Mouse (Mus musculus): ENCODE measurements around the gene Mixl1. TPM values are rescaled to one million over a fixed set of nuclear protein-coding genes. Genes with fewer than 3 reads are reported as not detected.

Mixl1 gene
- not detected in 2 replicates for polyA plus RNA-seq (2015; fragmentation: Nextera tagmentation; extraction: Ambion mirVana)

GRCm38 (mm10) chr1:180696626-180697352, at the start of gene Mixl1:
Mixl1 (minus strand) TSS chr1:180697034.
- no peaks in the 10 kb centered on the region for H3K9me3 ChIP-seq (ENCODE audit: control insufficient read depth, low read length)
- peaks cover 4% of the 10 kb centered on the region; the same call in 1 of the 2 replicates for H3K4me1 ChIP-seq (ENCODE audit: control insufficient read depth, insufficient read depth, low read depth, low read length)
- no peaks in the 10 kb centered on the region for H3K36me3 ChIP-seq (ENCODE audit: control insufficient read depth, insufficient read depth, low read length)
- peak within 1 kb of the TSS; percentile 41 for H3K9ac ChIP-seq (ENCODE audit: low read depth, low read length)
- peak within 1 kb of the TSS; percentile 49 for H3K4me2 ChIP-seq (ENCODE audit: low read length)
- no peak for ATAC-seq
- under 1% methylated on average over 79 of the region's 79 CpGs for WGBS
- peak within 1 kb of the TSS; percentile 43 for H3K4me3 ChIP-seq (ENCODE audit: low read length)
- peaks cover 35% of the 10 kb centered on the region for H3K27me3 ChIP-seq (replicated peaks; ENCODE audit: control insufficient read depth, insufficient read depth, low read length)
- no peak within 1 kb of the TSS for H3K27ac ChIP-seq (ENCODE audit: low read depth, low read length)

- Histone ChIP-seq H3K4me3 (ENCODE audit: low read length) (no peak overlapping the region), H3K36me3 (ENCODE audit: control insufficient read depth, insufficient read depth, low read length) (peaks cover under 1% of the 10 kb centered on the region; the same call in 1 of the 2 replicates), H3K27me3 (replicated peaks; ENCODE audit: control insufficient read depth, insufficient read depth, low read length) (no peaks in the 10 kb centered on the region), H3K4me2 (ENCODE audit: low read length) (no peak overlapping the region), H3K9me3 (ENCODE audit: control insufficient read depth, low read length) (no peaks in the 10 kb centered on the region), H3K4me1 (ENCODE audit: control insufficient read depth, insufficient read depth, low read depth, low read length) (peaks cover 26% of the 10 kb centered on the region), H3K9ac (ENCODE audit: low read depth, low read length) (no peak overlapping the region), H3K27ac (ENCODE audit: low read depth, low read length) (no peak overlapping the region)
- ATAC-seq = no peak
- 95% methylated on average over 3 of the region's 3 CpGs for WGBS
Observed at GRCm38 (mm10) chr1:180729231-180729630, 32.4 kb upstream of the Mixl1 start.

GRCm38 (mm10) chr1:180726183-180726582, 29.3 kb upstream of the Mixl1 start:
- Histone ChIP-seq H3K9ac (ENCODE audit: low read depth, low read length) (peak overlapping the region; percentile 99), H3K4me3 (ENCODE audit: low read length) (peak overlapping the region; percentile 100), H3K36me3 (ENCODE audit: control insufficient read depth, insufficient read depth, low read length) (no peaks in the 10 kb centered on the region), H3K4me1 (ENCODE audit: control insufficient read depth, insufficient read depth, low read depth, low read length) (peaks cover 26% of the 10 kb centered on the region), H3K4me2 (ENCODE audit: low read length) (peak overlapping the region; percentile 88), H3K9me3 (ENCODE audit: control insufficient read depth, low read length) (no peaks in the 10 kb centered on the region), H3K27me3 (replicated peaks; ENCODE audit: control insufficient read depth, insufficient read depth, low read length) (no peaks in the 10 kb centered on the region), H3K27ac (ENCODE audit: low read depth, low read length) (peak overlapping the region; percentile 91)
- ATAC-seq = peak; percentile 77
- WGBS = 0% methylated on average over 25 of the region's 42 CpGs

- H3K4me1 ChIP-seq (ENCODE audit: control insufficient read depth, insufficient read depth, low read depth, low read length) = peaks cover 26% of the 10 kb centered on the region
- no peaks in the 10 kb centered on the region for H3K9me3 ChIP-seq (ENCODE audit: control insufficient read depth, low read length)
- H3K4me2 ChIP-seq (ENCODE audit: low read length) = peak within 1 kb of the TSS; percentile 88
- H3K9ac ChIP-seq (ENCODE audit: low read depth, low read length) = peak within 1 kb of the TSS; percentile 99
- H3K4me3 ChIP-seq (ENCODE audit: low read length) = peak within 1 kb of the TSS; percentile 100
- no peaks in the 10 kb centered on the region for H3K27me3 ChIP-seq (replicated peaks; ENCODE audit: control insufficient read depth, insufficient read depth, low read length)
- peak within 1 kb of the TSS; percentile 91 for H3K27ac ChIP-seq (ENCODE audit: low read depth, low read length)
- WGBS = 0% methylated on average over 48 of the region's 52 CpGs
- H3K36me3 ChIP-seq (ENCODE audit: control insufficient read depth, insufficient read depth, low read length) = no peaks in the 10 kb centered on the region
- ATAC-seq = peak; percentile 97
Observed at GRCm38 (mm10) chr1:180725704-180726179, 28.9 kb upstream of the Mixl1 start, which contains the start of gene Acbd3. Acbd3 (plus strand) TSS chr1:180726043.

GRCm38 (mm10) chr1:180723701-180724238, 26.9 kb upstream of the Mixl1 start:
- H3K4me3 ChIP-seq (ENCODE audit: low read length) = no peak overlapping the region
- H3K4me2 ChIP-seq (ENCODE audit: low read length) = no peak overlapping the region
- no peaks in the 10 kb centered on the region for H3K27me3 ChIP-seq (replicated peaks; ENCODE audit: control insufficient read depth, insufficient read depth, low read length)
- no peaks in the 10 kb centered on the region for H3K9me3 ChIP-seq (ENCODE audit: control insufficient read depth, low read length)
- no peak overlapping the region for H3K27ac ChIP-seq (ENCODE audit: low read depth, low read length)
- no peak for ATAC-seq
- H3K9ac ChIP-seq (ENCODE audit: low read depth, low read length) = no peak overlapping the region
- no peaks in the 10 kb centered on the region for H3K36me3 ChIP-seq (ENCODE audit: control insufficient read depth, insufficient read depth, low read length)
- H3K4me1 ChIP-seq (ENCODE audit: control insufficient read depth, insufficient read depth, low read depth, low read length) = peaks cover 19% of the 10 kb centered on the region
- 64% methylated on average over 1 of the region's 1 CpGs for WGBS

- H3K4me1 ChIP-seq (ENCODE audit: control insufficient read depth, insufficient read depth, low read depth, low read length) = peaks cover 12% of the 10 kb centered on the region
- no peaks in the 10 kb centered on the region for H3K27me3 ChIP-seq (replicated peaks; ENCODE audit: control insufficient read depth, insufficient read depth, low read length)
- no peak overlapping the region for H3K27ac ChIP-seq (ENCODE audit: low read depth, low read length)
- H3K9me3 ChIP-seq (ENCODE audit: control insufficient read depth, low read length) = no peaks in the 10 kb centered on the region
- ATAC-seq = no peak
- no peaks in the 10 kb centered on the region for H3K36me3 ChIP-seq (ENCODE audit: control insufficient read depth, insufficient read depth, low read length)
- no peak overlapping the region for H3K4me2 ChIP-seq (ENCODE audit: low read length)
- H3K9ac ChIP-seq (ENCODE audit: low read depth, low read length) = no peak overlapping the region
- WGBS = 48% methylated on average over 1 of the region's 1 CpGs
- H3K4me3 ChIP-seq (ENCODE audit: low read length) = no peak overlapping the region
Observed at GRCm38 (mm10) chr1:180722608-180723007, 25.8 kb upstream of the Mixl1 start.

GRCm38 (mm10) chr1:180719951-180720689, 23.3 kb upstream of the Mixl1 start:
- no peaks in the 10 kb centered on the region for H3K36me3 ChIP-seq (ENCODE audit: control insufficient read depth, insufficient read depth, low read length)
- WGBS = 48% methylated on average over 5 of the region's 5 CpGs
- H3K27me3 ChIP-seq (replicated peaks; ENCODE audit: control insufficient read depth, insufficient read depth, low read length) = no peaks in the 10 kb centered on the region
- no peak overlapping the region for H3K4me2 ChIP-seq (ENCODE audit: low read length)
- H3K9ac ChIP-seq (ENCODE audit: low read depth, low read length) = no peak overlapping the region
- H3K9me3 ChIP-seq (ENCODE audit: control insufficient read depth, low read length) = no peaks in the 10 kb centered on the region
- no peak overlapping the region for H3K27ac ChIP-seq (ENCODE audit: low read depth, low read length)
- H3K4me1 ChIP-seq (ENCODE audit: control insufficient read depth, insufficient read depth, low read depth, low read length) = peaks cover 2% of the 10 kb centered on the region; the same call in 1 of the 2 replicates
- ATAC-seq = no peak
- no peak overlapping the region for H3K4me3 ChIP-seq (ENCODE audit: low read length)

- H3K4me3 ChIP-seq (ENCODE audit: low read length) = no peak overlapping the region
- H3K4me2 ChIP-seq (ENCODE audit: low read length) = no peak overlapping the region
- H3K36me3 ChIP-seq (ENCODE audit: control insufficient read depth, insufficient read depth, low read length) = no peaks in the 10 kb centered on the region
- 88% methylated on average over 6 of the region's 6 CpGs for WGBS
- H3K9ac ChIP-seq (ENCODE audit: low read depth, low read length) = no peak overlapping the region
- no peaks in the 10 kb centered on the region for H3K9me3 ChIP-seq (ENCODE audit: control insufficient read depth, low read length)
- no peaks in the 10 kb centered on the region for H3K4me1 ChIP-seq (ENCODE audit: control insufficient read depth, insufficient read depth, low read depth, low read length)
- no peaks in the 10 kb centered on the region for H3K27me3 ChIP-seq (replicated peaks; ENCODE audit: control insufficient read depth, insufficient read depth, low read length)
- no peak overlapping the region for H3K27ac ChIP-seq (ENCODE audit: low read depth, low read length)
- no peak for ATAC-seq
Observed at GRCm38 (mm10) chr1:180719483-180719882, 22.6 kb upstream of the Mixl1 start.

- H3K4me3 ChIP-seq (ENCODE audit: low read length) = no peak overlapping the region
- no peak for ATAC-seq
- H3K9ac ChIP-seq (ENCODE audit: low read depth, low read length) = no peak overlapping the region
- H3K4me1 ChIP-seq (ENCODE audit: control insufficient read depth, insufficient read depth, low read depth, low read length) = no peaks in the 10 kb centered on the region
- WGBS = 81% methylated on average over 5 of the region's 5 CpGs
- H3K36me3 ChIP-seq (ENCODE audit: control insufficient read depth, insufficient read depth, low read length) = no peaks in the 10 kb centered on the region
- H3K27me3 ChIP-seq (replicated peaks; ENCODE audit: control insufficient read depth, insufficient read depth, low read length) = no peaks in the 10 kb centered on the region
- H3K27ac ChIP-seq (ENCODE audit: low read depth, low read length) = no peak overlapping the region
- no peaks in the 10 kb centered on the region for H3K9me3 ChIP-seq (ENCODE audit: control insufficient read depth, low read length)
- no peak overlapping the region for H3K4me2 ChIP-seq (ENCODE audit: low read length)
Observed at GRCm38 (mm10) chr1:180718756-180719155, 21.9 kb upstream of the Mixl1 start.
